Mouse (Mus musculus) lung, adult 18-20 months (tissue): ENCODE results near the gene Notch1.

Source experiments
- DNase-seq, 2 experiments: peaks; one replicate each; pipeline ENCODE4 v3.0.0; 2022; ENCODE audit warnings: mixed read lengths in 2 of 2

The Notch1 gene

DNA sequence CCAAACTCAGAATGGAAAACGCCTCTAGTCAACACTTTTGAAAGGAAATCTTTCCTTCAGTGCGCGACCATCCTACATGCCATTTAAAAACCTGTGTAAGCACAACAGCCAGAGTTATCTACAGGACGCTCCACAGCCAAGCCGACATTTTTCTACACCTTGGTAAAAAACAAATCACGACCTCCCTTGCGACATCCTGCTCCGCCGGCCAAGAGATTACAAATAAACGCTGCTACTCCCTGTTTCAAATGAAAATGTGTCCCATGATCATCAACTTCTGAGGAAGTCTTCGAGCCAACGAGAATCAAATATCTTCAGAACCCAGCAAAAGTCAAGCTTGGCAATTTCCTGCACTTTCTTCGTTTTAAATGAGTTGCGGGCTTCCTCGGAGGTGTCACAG, 72.1 kb downstream of the Notch1 start:
- peak; percentile 44 to 50 for DNase-seq

DNA sequence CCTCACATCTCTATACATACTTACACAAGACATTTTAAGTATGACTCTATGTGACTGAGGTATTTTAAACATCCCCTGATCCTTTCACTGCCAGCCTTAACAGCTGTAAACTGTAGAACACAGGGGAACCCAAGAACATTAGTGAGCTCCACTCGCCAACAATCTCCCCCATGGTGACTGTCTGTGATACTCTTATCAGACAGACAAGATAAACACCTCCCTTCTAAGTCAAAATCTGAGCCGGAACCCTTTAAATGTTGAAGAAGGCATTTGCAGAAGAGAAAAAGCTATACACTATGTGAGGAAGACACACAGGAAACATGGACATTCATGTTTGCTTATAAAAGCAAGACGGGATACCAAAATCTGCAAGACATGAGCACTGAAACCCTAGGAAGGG, 72.6 kb downstream of the Notch1 start:
- no peak for DNase-seq

DNA sequence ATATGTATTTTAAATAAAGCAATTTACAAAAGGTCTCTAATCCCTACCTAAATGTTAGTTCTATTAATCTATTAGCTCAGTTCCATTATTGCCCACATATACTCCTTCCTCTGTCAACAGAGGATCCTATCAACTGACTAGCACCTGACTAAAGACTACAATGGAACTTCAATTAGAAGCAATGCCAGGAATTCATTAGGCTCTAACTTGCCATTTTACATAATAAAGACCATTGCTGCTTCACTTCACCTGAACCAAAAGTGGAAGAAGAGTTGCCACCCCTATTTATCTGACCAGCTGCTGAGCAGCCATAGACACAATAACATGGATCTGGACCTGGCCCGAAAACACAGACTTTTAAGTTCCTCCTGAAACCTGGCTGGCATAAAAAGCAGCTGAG, 73.6 kb downstream of the Notch1 start:
- DNase-seq, result no peak

DNA sequence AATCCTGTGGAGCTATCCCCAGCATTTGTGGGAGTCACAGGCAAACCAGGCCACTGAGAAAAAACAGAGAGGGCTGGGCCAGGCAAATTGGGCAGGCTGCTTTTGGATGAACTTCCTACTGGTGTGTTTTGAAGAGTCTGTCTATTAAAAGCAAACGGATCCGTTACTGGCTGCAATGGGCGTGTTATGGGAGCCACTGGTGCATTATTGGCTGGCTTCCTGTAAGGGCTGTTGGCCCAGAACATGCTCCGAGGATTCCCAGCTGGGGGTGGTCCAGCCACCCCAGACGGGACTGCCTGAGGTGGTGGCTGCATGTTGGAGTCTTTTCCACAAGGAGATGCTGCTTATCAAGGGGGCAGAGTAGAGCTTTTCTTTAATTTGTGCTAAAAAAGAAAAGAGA, 74.8 kb downstream of the Notch1 start:
- no peak for DNase-seq

DNA sequence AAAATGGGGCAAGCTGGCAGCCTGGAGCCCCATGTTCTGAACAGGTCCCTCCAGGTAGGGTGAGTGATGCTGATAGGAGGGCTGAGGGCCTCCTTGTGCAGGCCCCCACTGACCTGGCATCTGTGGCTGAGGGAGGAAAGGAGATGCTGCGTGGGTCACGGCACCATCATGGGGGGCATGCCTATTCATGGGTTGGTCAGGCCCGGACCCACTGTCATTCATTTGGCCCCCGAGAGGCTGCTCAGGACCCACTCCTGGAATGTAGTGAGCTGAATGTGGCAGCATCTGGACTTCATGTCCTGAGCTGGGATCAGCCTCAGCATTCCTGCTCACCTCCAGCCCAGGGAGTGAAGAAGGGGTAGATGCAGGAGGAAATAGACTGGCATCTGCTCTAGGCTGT, 75.2 kb downstream of the Notch1 start:
- no peak for DNase-seq

DNA sequence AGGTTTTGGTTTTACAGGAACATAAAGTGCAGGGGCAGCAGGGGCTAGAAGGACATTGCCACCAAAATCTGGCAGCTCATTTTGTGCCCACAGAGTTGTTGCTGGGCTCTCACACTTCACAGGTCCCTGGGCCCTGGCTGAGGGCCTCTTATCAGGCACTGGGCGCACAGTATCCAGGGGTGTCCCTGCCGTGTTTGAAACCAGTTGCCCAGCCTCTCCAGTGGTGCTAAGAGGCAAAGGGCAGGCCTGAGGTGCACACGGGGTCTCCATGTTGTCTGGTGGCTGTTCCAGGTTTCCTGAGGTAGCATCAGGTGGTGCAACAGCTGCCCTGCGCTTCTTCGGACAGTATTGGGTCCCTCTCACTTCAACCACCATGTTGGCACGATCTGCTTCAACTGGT, 76.8 kb downstream of the Notch1 start:
- DNase-seq, result no peak

DNA sequence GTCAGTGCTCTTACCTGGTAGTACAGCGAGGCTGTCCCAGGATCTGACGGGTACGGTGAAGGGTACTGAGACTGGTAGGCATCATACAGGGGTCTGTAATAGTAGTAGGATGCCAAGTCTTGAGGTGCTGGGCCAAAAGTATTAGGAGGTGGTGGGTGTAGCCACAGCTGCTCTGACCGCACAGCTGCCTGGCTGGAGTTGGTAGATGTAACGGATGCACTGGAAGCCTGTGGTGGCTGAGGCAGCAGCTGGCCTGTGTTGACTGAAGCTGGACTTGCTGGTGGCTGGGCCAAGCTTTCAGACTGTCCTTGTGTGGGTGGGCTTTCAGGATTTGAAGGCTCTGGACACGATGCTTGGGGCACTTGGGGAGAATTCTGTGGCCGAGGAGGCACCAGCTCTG, 78.1 kb downstream of the Notch1 start:
- no peak for DNase-seq

DNA sequence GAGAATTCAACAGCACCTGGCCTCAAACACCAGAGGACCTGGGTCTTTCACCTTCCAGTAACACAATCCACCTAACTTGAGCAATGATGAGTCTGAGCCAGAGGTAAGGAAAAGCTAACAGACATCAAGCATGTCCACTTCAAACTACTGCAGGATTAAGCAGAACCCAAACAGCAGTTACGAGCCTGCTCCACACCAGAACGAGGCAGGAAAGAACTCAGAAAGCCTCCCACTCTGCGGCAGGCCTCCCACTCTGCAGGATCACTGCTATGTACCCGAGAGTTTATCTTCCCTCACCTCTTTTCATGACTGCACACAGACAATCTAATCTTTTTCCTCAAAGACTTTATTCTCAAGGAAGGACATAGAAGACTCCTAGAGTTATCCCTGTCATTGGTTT, 79.2 kb downstream of the Notch1 start:
- DNase-seq, result no peak

DNA sequence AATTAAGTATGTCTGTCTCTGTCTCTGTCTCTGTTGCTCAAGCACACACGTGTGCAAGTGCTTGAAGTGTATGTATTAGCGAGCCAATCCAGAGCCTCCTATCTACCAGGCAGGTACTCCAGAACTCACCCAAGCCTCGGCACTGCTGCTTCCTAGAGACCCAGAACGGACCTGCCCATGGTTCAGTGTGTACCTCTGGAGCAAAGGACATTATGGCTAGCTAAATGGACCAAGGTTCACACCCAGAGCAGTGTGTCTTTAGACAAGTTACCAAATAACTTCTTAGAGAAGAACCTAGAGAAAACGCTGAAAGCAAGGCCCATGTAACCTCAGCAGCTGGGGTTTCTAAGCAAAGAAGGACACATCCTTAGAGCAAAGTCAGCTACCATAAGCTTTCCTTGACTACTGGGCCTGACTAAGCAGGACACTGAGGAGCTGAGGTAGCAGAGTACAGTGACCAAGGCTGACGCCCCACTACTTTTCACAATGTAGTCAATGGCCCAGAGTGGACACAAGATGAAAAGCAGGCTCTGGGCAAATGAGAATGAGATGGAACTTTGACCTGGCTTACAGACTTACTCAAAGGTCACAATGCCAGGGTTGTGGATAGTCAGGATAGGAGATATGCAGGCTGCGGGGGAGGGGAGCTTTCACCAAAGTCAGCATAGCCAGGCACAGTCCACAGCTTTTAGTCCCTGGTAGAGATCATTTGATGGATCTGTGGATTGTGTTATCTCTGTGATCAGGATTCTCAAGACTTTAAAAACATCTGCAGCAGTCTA, 81.5 kb downstream of the Notch1 start:
- DNase-seq, result no peak

DNA sequence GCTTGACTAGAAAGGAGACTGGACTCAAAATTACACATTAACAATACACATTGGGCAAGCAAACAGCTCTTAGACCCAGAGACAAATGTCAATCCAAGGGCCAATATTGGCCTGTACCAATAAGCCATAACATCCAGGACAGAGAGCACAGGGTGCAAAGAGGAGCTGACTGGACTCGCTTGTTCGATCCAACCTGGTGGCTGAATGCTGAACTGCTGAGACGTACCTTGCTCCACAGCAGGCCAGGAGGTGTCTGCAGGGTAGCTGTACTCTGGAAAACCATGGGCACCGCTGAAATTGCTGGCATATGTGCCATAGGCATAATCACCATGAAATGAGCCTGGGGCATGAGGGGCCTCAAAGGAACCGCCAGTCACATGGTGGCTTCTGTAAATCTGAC, 86.6 kb downstream of the Notch1 start:
- no peak for DNase-seq

DNA sequence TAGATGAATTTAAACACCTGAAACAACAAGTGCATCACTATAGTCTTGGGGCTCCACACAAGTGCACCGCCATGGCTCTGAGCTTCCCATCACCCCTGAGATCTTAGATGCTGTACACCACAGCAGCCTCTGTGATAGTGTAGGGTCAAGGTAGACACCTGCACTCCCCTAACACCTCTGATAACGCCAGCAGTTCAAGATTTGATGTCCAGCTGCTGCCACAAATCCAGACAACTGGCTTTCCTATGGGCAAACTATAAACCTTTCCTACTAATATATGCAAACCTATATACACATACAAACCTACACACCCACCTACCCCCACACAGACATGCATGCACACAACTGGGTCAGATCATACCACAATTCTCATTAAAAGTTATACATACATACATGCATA, 91.9 kb downstream of the Notch1 start:
- DNase-seq, result no peak

DNA sequence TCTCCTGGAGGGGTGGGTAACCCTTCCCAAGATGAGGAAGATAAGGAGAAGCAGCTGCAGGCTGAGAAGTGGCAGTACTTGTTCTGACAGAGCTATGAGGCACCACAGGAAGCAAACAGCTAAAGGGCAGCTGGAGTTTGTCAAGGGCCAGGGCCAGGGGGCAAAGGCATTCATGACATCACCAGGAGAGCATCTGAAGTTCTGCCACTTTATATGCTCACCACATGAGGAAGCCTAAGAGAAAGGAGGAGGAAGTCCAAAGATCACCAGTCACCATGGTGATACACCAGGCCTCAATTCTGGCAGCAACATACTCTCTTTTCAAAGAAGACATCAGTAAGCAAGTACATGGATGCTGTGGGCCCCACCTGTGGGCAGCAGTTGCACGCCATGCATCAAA, 93.4 kb downstream of the Notch1 start:
- no peak for DNase-seq

DNA sequence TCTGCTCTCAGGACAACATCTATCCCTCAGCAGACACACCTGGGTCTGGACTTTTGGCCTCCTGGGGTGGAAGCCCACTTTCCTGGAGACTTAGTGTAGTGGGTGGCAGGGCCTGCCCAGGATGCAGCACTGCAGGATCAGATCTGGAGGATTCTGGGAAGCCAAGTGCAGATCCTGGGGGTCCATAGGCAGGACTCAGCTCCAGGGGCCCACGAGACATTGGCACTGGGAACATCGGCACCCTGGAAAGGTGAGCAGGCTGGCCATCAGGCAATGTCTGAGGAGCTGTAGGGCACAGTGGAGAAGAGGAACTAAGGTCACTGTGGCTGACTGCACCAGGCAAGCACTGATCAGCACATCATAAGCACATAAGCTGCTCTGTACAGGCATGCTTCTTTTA, 94.5 kb downstream of the Notch1 start:
- DNase-seq, result no peak

DNA sequence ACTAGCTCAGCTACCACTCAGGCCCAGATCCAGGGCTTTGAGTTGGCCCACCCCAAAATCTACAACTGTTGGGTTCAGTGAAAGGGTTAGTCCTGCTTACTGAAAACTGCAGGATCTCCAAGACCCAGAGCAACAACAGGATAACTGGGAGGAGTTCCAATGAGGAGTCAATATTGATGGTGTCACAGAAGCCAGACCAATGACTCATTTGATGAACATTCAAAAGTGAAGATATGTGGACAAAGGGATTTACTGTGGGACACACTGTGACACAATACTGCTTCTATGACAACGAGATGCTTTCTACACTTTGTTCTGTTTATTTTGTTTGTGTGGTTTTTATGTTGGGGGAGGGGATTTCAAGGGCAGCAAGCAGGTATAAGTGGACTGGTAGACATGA, 98.3 kb downstream of the Notch1 start:
- no peak for DNase-seq

DNA sequence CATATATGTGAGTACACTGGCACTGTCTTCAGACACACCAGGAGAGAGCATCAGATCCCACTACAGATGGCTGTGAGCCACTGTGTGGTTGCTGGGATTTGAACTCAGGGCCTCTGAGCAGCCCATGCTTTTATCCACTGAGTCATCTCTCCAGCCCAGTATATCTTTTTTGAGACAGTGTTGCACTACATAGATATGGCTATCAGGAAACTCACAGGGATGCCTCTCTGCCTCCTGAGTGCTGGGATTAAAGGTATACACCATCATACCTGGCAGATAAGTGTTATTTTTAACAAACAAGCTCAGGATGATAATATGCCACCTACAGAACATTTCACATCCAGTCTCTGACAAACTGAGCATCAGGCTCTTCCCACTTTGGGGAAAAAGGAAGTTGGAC, 99.4 kb downstream of the Notch1 start:
- no peak for DNase-seq

DNA sequence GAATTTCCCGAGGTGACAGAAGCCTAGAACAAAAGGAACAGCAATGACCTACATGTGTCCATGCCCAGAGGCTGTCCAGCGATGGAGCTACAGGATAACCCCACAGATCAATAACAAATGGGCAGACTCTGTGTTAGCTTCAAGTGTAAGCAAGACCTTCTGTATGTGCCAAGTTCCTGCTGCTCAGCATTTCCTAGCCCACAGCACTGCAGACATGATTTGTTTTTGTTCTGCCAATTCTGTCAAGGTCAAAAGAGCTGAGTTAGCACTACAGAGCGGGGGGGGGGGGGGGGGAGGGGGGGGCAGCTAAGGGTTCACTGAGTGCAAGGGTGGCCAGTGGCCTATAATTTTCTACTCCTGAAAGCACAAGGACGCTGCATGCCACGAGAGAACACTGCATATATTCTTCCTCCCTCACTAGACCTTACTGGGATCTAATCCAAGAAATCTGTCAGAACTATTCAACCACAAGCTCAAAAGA, 105.5 kb downstream of the Notch1 start:
- no peak for DNase-seq

DNA sequence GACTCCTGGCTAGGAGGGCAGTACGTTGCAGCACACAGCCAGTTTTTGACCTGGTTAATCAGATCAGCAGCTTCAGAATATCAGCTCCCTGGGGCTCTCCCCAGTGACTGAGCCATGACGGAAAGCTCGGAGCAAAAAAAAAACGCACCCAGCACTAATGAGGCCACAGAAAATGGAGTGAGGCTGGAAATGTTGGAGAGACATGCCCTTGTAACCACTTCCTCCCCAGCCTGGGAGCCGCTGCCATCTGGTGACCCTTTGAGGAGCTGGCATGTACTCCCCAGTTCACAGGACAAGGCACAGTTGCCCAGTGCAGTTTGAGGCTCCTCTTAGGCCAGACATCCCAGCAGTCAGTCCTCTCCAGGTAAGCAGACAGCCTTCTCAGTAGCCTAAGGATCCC, 106.4 kb downstream of the Notch1 start:
- no peak for DNase-seq

DNA sequence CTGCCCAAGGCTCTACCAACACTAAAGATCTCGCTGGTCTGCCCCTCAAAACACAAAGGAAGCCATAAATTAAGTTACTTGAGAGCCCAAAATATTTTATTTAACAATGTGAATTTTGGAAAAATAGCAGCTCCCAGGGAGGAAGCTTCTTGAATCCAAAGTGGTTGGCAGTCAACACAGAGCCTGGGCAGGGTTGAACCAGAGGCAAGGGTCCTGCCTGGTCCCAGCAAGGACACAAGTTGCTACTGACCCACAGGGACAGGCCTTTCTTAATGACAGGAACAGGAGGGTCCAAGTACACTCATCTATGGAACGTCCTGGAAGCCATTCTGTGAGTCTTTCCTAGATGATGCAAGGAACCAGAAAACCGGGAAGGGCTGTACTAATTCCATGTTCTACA, 107.1 kb downstream of the Notch1 start:
- DNase-seq, result no peak

DNA sequence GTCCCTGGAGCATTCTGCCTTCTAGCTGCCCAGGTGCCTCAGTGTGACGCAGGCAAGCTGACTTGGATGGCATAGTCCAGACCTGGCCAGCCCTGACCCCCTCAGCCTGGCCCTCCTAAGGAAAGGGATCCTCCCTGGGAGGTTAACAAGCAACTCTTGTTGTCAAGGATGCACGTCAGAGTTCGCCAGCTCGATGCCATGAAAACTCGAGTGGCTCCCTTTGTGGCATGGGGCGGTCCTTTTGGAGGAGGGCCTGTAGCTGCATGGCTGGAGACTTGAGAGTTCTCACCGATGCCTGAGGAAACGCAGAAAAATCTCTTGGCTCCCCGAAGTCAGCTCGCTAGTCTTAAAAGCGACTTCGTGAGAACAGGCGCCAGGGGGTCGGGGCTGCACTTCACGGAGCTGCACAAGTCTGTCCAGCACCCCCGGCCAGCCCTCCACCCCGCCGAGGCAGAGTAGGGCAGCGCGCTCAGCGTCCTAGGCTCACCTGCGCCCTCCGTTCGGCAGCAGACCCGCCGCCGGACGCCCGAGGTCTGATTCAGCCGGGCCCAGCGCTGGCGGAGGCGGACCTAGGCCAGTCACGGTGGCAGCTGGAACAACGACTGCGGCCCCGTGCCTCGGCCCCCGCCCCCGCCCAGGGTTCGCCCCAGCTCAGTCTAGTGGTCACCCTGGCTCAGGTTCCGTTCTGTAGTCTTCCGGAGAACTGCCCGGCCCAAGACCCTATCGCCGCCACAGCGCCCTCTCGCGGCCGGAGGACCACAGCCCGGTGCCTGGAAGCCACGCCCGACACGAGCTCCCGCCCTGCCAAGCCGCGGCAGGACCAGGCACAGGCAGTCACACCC, 107.7 kb downstream of the Notch1 start, which contains the start of gene Inpp5e:
TSS of gene Inpp5e (minus strand) at position 689 of the 842 bp plus-strand sequence.
- peak; percentile 96 to 97 for DNase-seq
